Mouse (Mus musculus): ENCODE data around the gene Naa50.

GRCm38 (mm10) chr16:44204331-44204730 is 64.7 kb downstream of the Naa50 start:
- TF ChIP-seq POLR2A (IDR thresholded peaks at IDR 0.05; ENCODE audit: control insufficient read depth, low read depth, low read length) (no peak), CTCF (IDR thresholded peaks at IDR 0.05; ENCODE audit: control insufficient read depth, insufficient read depth, insufficient replicate concordance, low read depth, low read length) (no peak)
